Mouse (Mus musculus): ENCODE measurements around the gene Myo5a. TPM values are rescaled to one million over a fixed set of nuclear protein-coding genes. Genes with fewer than 3 reads are reported as not detected.

Myo5a gene
- polyA plus RNA-seq, 1 experiment from 2014 or later, result 23.3 TPM

- Histone ChIP-seq H3K4me2 (replicated peaks; ENCODE audit: low read depth, low read length) (no peak overlapping the region), H3K9me3 (ENCODE audit: control insufficient read depth, low read depth, low read length) (no peaks in the 10 kb centered on the region), H3K4me1 (ENCODE audit: control insufficient read depth, insufficient read depth, low read length) (no peaks in the 10 kb centered on the region), H3K4me3 (ENCODE audit: low read depth, low read length) (no peak overlapping the region), H3K27me3 (ENCODE audit: control insufficient read depth, insufficient read depth, low read length) (no peaks in the 10 kb centered on the region), H3K36me3 (ENCODE audit: control insufficient read depth, insufficient read depth, low read length) (no peaks in the 10 kb centered on the region; the same call in 1 of the 2 replicates), H3K27ac (ENCODE audit: low read length) (no peak overlapping the region), H3K9ac (replicated peaks; ENCODE audit: low read depth, low read length) (no peak overlapping the region)
- ATAC-seq (ENCODE audit: insufficient number of reproducible peaks, insufficient read depth, low FRiP score, low read depth), result no peak
- 33% methylated on average over 3 of the region's 3 CpGs for WGBS
Observed at GRCm38 (mm10) chr9:75050003-75050402, 20.8 kb upstream of the Myo5a start.

DNA sequence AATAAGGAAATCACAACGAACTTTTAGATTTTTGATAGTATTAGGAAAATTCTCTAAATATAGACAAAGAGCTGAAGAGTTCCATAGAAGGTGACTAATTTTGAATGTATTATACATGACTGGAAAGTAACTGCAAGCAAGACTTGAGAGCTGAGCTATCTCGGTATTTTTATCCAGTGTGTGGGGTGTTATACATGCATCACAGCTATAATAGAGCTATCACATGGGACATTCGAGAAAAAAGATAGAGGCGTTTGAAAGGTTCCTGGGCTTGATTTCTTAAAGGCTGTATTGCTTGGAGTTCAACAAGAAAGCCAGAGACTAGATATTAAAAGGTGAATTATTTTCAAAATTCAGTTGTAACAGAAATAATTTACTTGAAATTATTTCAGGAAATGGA lies 19.0 kb upstream of the Myo5a start:
- Histone ChIP-seq H3K4me1 (ENCODE audit: control insufficient read depth, insufficient read depth, low read length) (no peaks in the 10 kb centered on the region), H3K36me3 (ENCODE audit: control insufficient read depth, insufficient read depth, low read length) (peaks cover 9% of the 10 kb centered on the region; the same call in 1 of the 2 replicates), H3K9me3 (ENCODE audit: control insufficient read depth, low read depth, low read length) (no peaks in the 10 kb centered on the region), H3K27me3 (ENCODE audit: control insufficient read depth, insufficient read depth, low read length) (no peaks in the 10 kb centered on the region), H3K4me3 (ENCODE audit: low read depth, low read length) (no peak overlapping the region), H3K4me2 (replicated peaks; ENCODE audit: low read depth, low read length) (no peak overlapping the region), H3K27ac (ENCODE audit: low read length) (no peak overlapping the region), H3K9ac (replicated peaks; ENCODE audit: low read depth, low read length) (no peak overlapping the region)
- no peak for ATAC-seq (ENCODE audit: insufficient number of reproducible peaks, insufficient read depth, low FRiP score, low read depth)
- WGBS, result 84% methylated on average over 4 of the region's 4 CpGs

DNA sequence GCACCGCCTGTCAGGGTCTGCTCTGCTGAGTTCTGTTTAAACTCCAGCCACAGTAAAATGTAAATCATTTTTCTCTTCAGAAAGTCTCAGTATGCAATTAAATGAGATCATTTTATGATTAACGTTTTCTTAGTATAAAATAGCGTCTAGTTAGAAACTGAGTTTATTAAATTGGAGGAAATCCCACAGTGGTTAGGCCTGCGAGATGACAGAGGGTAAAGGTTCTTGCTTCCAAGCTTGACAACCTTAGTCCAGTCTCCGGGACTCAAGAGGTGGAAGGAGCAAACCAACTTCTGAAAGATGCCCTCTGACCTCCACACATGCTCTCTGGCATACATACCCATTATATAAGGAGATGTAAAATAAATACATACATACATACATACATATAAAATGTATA lies 15.8 kb upstream of the Myo5a start:
- Histone ChIP-seq H3K4me1 (ENCODE audit: control insufficient read depth, insufficient read depth, low read length) (no peaks in the 10 kb centered on the region), H3K9me3 (ENCODE audit: control insufficient read depth, low read depth, low read length) (no peaks in the 10 kb centered on the region), H3K27ac (ENCODE audit: low read length) (no peak overlapping the region), H3K4me2 (replicated peaks; ENCODE audit: low read depth, low read length) (no peak overlapping the region), H3K27me3 (ENCODE audit: control insufficient read depth, insufficient read depth, low read length) (no peaks in the 10 kb centered on the region), H3K4me3 (ENCODE audit: low read depth, low read length) (no peak overlapping the region), H3K36me3 (ENCODE audit: control insufficient read depth, insufficient read depth, low read length) (peaks cover 32% of the 10 kb centered on the region), H3K9ac (replicated peaks; ENCODE audit: low read depth, low read length) (no peak overlapping the region)
- ATAC-seq (ENCODE audit: insufficient number of reproducible peaks, insufficient read depth, low FRiP score, low read depth), result no peak
- 66% methylated on average over 5 of the region's 5 CpGs for WGBS

GRCm38 (mm10) chr9:75064678-75065331 lies 6.0 kb upstream of the Myo5a start:
- Histone ChIP-seq H3K9me3 (ENCODE audit: control insufficient read depth, low read depth, low read length) (no peaks in the 10 kb centered on the region), H3K9ac (replicated peaks; ENCODE audit: low read depth, low read length) (no peak overlapping the region), H3K36me3 (ENCODE audit: control insufficient read depth, insufficient read depth, low read length) (no peaks in the 10 kb centered on the region), H3K4me2 (replicated peaks; ENCODE audit: low read depth, low read length) (no peak overlapping the region), H3K4me3 (ENCODE audit: low read depth, low read length) (no peak overlapping the region), H3K27me3 (ENCODE audit: control insufficient read depth, insufficient read depth, low read length) (no peaks in the 10 kb centered on the region), H3K4me1 (ENCODE audit: control insufficient read depth, insufficient read depth, low read length) (no peaks in the 10 kb centered on the region), H3K27ac (ENCODE audit: low read length) (no peak overlapping the region)
- 54% methylated on average over 9 of the region's 9 CpGs for whole genome bisulfite sequencing
- no peak for ATAC-seq (ENCODE audit: insufficient number of reproducible peaks, insufficient read depth, low FRiP score, low read depth)

DNA sequence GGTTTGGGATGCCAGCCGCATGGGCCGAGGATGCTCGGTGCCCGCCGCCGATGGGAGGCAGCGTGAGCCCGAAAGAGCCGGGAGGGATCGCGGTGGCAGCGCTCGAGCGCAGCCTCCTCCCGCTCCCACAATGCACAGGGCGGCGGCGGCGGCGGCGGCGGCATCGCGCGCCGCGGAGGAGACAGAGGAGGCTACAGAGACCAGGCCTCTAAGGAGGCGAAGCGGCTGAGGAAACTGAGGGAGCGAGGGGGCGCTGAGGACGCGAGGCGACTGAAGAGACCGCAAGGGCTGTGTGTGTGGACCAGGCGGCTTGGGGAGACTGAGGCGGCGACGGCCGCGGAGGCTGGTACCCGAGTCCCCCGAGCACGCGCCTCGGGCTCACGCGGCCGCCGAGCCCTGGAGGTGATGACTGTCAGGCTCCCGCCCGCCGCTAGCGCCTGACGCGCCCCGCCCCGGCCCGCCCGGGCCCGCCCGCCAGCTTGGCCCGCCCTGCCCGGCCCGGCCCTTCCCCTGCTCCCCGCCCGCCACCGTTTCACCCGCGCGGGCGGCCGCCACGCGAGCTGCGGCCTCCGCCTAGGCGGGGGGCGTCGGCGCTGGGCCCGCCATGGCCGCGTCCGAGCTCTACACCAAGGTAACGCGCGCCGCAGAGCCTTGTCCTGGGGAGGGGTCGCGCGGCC lies 352 bp downstream of the Myo5a start:
- Histone ChIP-seq H3K4me1 (ENCODE audit: control insufficient read depth, insufficient read depth, low read length) (no peaks in the 10 kb centered on the region), H3K4me2 (replicated peaks; ENCODE audit: low read depth, low read length) (peak overlapping the region; percentile 87), H3K27ac (ENCODE audit: low read length) (peak overlapping the region; percentile 86), H3K4me3 (ENCODE audit: low read depth, low read length) (peak overlapping the region; percentile 83), H3K36me3 (ENCODE audit: control insufficient read depth, insufficient read depth, low read length) (no peaks in the 10 kb centered on the region), H3K9me3 (ENCODE audit: control insufficient read depth, low read depth, low read length) (no peaks in the 10 kb centered on the region), H3K9ac (replicated peaks; ENCODE audit: low read depth, low read length) (peak overlapping the region; percentile 79), H3K27me3 (ENCODE audit: control insufficient read depth, insufficient read depth, low read length) (no peaks in the 10 kb centered on the region)
- ATAC-seq (ENCODE audit: insufficient number of reproducible peaks, insufficient read depth, low FRiP score, low read depth), result peak; percentile 98
- WGBS, result under 1% methylated on average over 83 of the region's 92 CpGs

GRCm38 (mm10) chr9:75071706-75072192 lies 934 bp downstream of the Myo5a start:
- under 1% methylated on average over 29 of the region's 29 CpGs for WGBS
- Histone ChIP-seq H3K9ac (replicated peaks; ENCODE audit: low read depth, low read length) (peak overlapping the region; percentile 79), H3K4me2 (replicated peaks; ENCODE audit: low read depth, low read length) (peak overlapping the region; percentile 87), H3K4me3 (ENCODE audit: low read depth, low read length) (peak overlapping the region; percentile 83), H3K27me3 (ENCODE audit: control insufficient read depth, insufficient read depth, low read length) (no peaks in the 10 kb centered on the region), H3K4me1 (ENCODE audit: control insufficient read depth, insufficient read depth, low read length) (no peaks in the 10 kb centered on the region), H3K36me3 (ENCODE audit: control insufficient read depth, insufficient read depth, low read length) (no peaks in the 10 kb centered on the region), H3K9me3 (ENCODE audit: control insufficient read depth, low read depth, low read length) (no peaks in the 10 kb centered on the region), H3K27ac (ENCODE audit: low read length) (peak overlapping the region; percentile 86; the same call in 1 of the 2 replicates)
- ATAC-seq (ENCODE audit: insufficient number of reproducible peaks, insufficient read depth, low FRiP score, low read depth), result peak; percentile 61; the same call in 1 of the 2 replicates

GRCm38 (mm10) chr9:75072361-75072760 lies 1.5 kb downstream of the Myo5a start:
- Histone ChIP-seq H3K27me3 (ENCODE audit: control insufficient read depth, insufficient read depth, low read length) (no peaks in the 10 kb centered on the region), H3K9me3 (ENCODE audit: control insufficient read depth, low read depth, low read length) (no peaks in the 10 kb centered on the region), H3K36me3 (ENCODE audit: control insufficient read depth, insufficient read depth, low read length) (no peaks in the 10 kb centered on the region), H3K4me3 (ENCODE audit: low read depth, low read length) (peak overlapping the region; percentile 83; the same call in 1 of the 2 replicates), H3K27ac (ENCODE audit: low read length) (no peak overlapping the region), H3K4me2 (replicated peaks; ENCODE audit: low read depth, low read length) (peak overlapping the region; percentile 87), H3K9ac (replicated peaks; ENCODE audit: low read depth, low read length) (peak overlapping the region; percentile 79; the same call in 1 of the 2 replicates), H3K4me1 (ENCODE audit: control insufficient read depth, insufficient read depth, low read length) (no peaks in the 10 kb centered on the region)
- no peak for ATAC-seq (ENCODE audit: insufficient number of reproducible peaks, insufficient read depth, low FRiP score, low read depth)
- WGBS, result 35% methylated on average over 3 of the region's 3 CpGs

DNA sequence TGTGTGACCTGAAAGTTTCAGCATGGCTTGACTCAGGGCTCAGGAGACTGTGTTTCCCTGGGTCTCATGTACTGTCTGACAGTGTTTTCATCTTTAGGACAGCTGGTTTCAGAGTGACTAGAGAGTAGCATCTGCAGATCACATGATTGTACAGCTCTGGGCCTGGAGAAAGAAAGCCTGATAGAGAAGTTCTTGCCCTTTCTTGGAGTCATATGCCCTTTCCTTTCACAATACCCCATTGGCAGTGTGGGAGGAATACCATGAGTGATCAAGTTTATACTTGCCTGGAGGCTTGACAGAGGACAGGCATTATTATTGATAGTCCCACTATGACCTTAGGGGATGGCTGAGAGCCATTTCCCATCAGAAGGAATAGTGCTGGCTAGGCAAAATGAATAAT lies 6.4 kb downstream of the Myo5a start:
- no peaks in the 10 kb centered on the region for H3K27me3 ChIP-seq (ENCODE audit: control insufficient read depth, insufficient read depth, low read length)

More for the DNA sequence above, 6.4 kb downstream of the Myo5a start:
- ATAC-seq (ENCODE audit: insufficient number of reproducible peaks, insufficient read depth, low FRiP score, low read depth), result no peak
- Histone ChIP-seq H3K27ac (ENCODE audit: low read length) (no peak overlapping the region), H3K4me3 (ENCODE audit: low read depth, low read length) (no peak overlapping the region), H3K36me3 (ENCODE audit: control insufficient read depth, insufficient read depth, low read length) (no peaks in the 10 kb centered on the region), H3K9me3 (ENCODE audit: control insufficient read depth, low read depth, low read length) (no peaks in the 10 kb centered on the region), H3K4me2 (replicated peaks; ENCODE audit: low read depth, low read length) (no peak overlapping the region), H3K9ac (replicated peaks; ENCODE audit: low read depth, low read length) (no peak overlapping the region), H3K4me1 (ENCODE audit: control insufficient read depth, insufficient read depth, low read length) (no peaks in the 10 kb centered on the region)
